Mouse (Mus musculus) megakaryocyte, embryonic 14.5 days (primary cell): ENCODE results near the gene Grik5. TPM values are rescaled to one million over a fixed set of nuclear protein-coding genes. Genes with fewer than 3 reads are reported as not detected.

Experiments
- H3K27me3 ChIP-seq: replicated peaks from 2 replicates; pipeline ENCODE3; 2012; ENCODE audit warnings: inconsistent platforms
- H3K36me3 ChIP-seq: replicated peaks from 2 replicates; pipeline ENCODE3; 2012; ENCODE audit warnings: low read length, inconsistent platforms, mixed read lengths
- H3K4me1 ChIP-seq: 2 replicates; pipeline ENCODE4 v1.6.1; 2012; ENCODE audit warnings: inconsistent platforms
- H3K4me3 ChIP-seq: replicated peaks from 2 replicates; pipeline ENCODE3; 2012; ENCODE audit warnings: moderate library complexity, mild to moderate bottlenecking, inconsistent platforms
- H3K9me3 ChIP-seq: 2 replicates; pipeline ENCODE4 v1.6.1; 2012; ENCODE audit warnings: inconsistent platforms
- FLI1 ChIP-seq: IDR thresholded peaks from 2 replicates; pipeline ENCODE4 v1.6.1; 2012; ENCODE audit warnings: low read length, inconsistent platforms, mixed read lengths
- GATA1 ChIP-seq: IDR thresholded peaks from 3 replicates; pipeline ENCODE4 v1.6.1; 2012; ENCODE audit warnings: mixed read lengths, low read length, inconsistent platforms, borderline replicate concordance
- polyA plus RNA-seq: library from polyadenylated mRNA; stranded (reverse); fragments of >175 nt; gene quantifications from 2 replicates; pipeline ENCODE4 v1.2.3, GENCODE M21; 2012; ENCODE audit warnings: low replicate concordance; ENCODE audit not compliant: insufficient read depth

Grik5 gene
- polyA plus RNA-seq, 1 experiment, result 6.5 TPM

- H3K4me1 ChIP-seq, result peaks cover 32% of the 10 kb centered on the region
- peaks cover 68% of the 10 kb centered on the region for H3K36me3 ChIP-seq
- TF ChIP-seq FLI1 (no peak), GATA1 (no peak)
- H3K27me3 ChIP-seq, result no peaks in the 10 kb centered on the region
- no peaks in the 10 kb centered on the region for H3K9me3 ChIP-seq
- no peak overlapping the region for H3K4me3 ChIP-seq
These were observed 33.4 kb upstream of the Grik5 start for GRCm38 (mm10) chr7:25105411-25106160.

- no peaks in the 10 kb centered on the region for H3K27me3 ChIP-seq
- no peak for TF ChIP-seq GATA1
- no peak for TF ChIP-seq FLI1
- peaks cover 81% of the 10 kb centered on the region for H3K36me3 ChIP-seq
- H3K9me3 ChIP-seq, result no peaks in the 10 kb centered on the region
- no peak overlapping the region for H3K4me3 ChIP-seq
- peaks cover 2% of the 10 kb centered on the region; the same call in 1 of the 2 replicates for H3K4me1 ChIP-seq
These were observed 27.4 kb upstream of the Grik5 start for GRCm38 (mm10) chr7:25099581-25099980.

- H3K4me3 ChIP-seq, result no peak overlapping the region
- H3K4me1 ChIP-seq, result peaks cover 3% of the 10 kb centered on the region; the same call in 1 of the 2 replicates
- TF ChIP-seq FLI1, result no peak
- no peaks in the 10 kb centered on the region for H3K27me3 ChIP-seq
- no peaks in the 10 kb centered on the region for H3K9me3 ChIP-seq
- H3K36me3 ChIP-seq, result peaks cover 85% of the 10 kb centered on the region
These were observed 26.0 kb upstream of the Grik5 start for GRCm38 (mm10) chr7:25098169-25098568.

GRCm38 (mm10) chr7:25089875-25090274 is 17.7 kb upstream of the Grik5 start:
- Histone ChIP-seq H3K36me3 (peaks cover 57% of the 10 kb centered on the region), H3K27me3 (no peaks in the 10 kb centered on the region), H3K9me3 (no peaks in the 10 kb centered on the region), H3K4me3 (no peak overlapping the region), H3K4me1 (peaks cover 42% of the 10 kb centered on the region)
- TF ChIP-seq FLI1 (no peak), GATA1 (no peak)

GRCm38 (mm10) chr7:25088968-25089367 is 16.8 kb upstream of the Grik5 start:
- TF ChIP-seq FLI1 (no peak), GATA1 (no peak)
- H3K36me3 ChIP-seq, result peaks cover 57% of the 10 kb centered on the region
- H3K27me3 ChIP-seq, result no peaks in the 10 kb centered on the region
- no peak overlapping the region for H3K4me3 ChIP-seq
- peaks cover 44% of the 10 kb centered on the region for H3K4me1 ChIP-seq
- no peaks in the 10 kb centered on the region for H3K9me3 ChIP-seq

- no peak overlapping the region for H3K4me3 ChIP-seq
- TF ChIP-seq GATA1 (no peak), FLI1 (no peak)
- peaks cover 57% of the 10 kb centered on the region for H3K36me3 ChIP-seq
- H3K27me3 ChIP-seq, result no peaks in the 10 kb centered on the region
- no peaks in the 10 kb centered on the region for H3K9me3 ChIP-seq
- H3K4me1 ChIP-seq, result peaks cover 44% of the 10 kb centered on the region
These were observed 16.4 kb upstream of the Grik5 start for GRCm38 (mm10) chr7:25088531-25088930.

- Histone ChIP-seq H3K9me3 (no peaks in the 10 kb centered on the region), H3K4me1 (peaks cover 50% of the 10 kb centered on the region), H3K36me3 (peaks cover 57% of the 10 kb centered on the region), H3K4me3 (no peak overlapping the region), H3K27me3 (no peaks in the 10 kb centered on the region)
- TF ChIP-seq FLI1 (no peak), GATA1 (no peak)
These were observed 15.8 kb upstream of the Grik5 start for GRCm38 (mm10) chr7:25087972-25088371.

- no peaks in the 10 kb centered on the region for H3K9me3 ChIP-seq
- H3K4me3 ChIP-seq, result no peak overlapping the region
- peaks cover 57% of the 10 kb centered on the region for H3K36me3 ChIP-seq
- TF ChIP-seq FLI1 (no peak), GATA1 (no peak)
- H3K4me1 ChIP-seq, result peaks cover 55% of the 10 kb centered on the region
- H3K27me3 ChIP-seq, result no peaks in the 10 kb centered on the region
These were observed 15.2 kb upstream of the Grik5 start for GRCm38 (mm10) chr7:25087256-25087912.

- Histone ChIP-seq H3K9me3 (no peaks in the 10 kb centered on the region), H3K4me3 (no peak overlapping the region), H3K4me1 (peaks cover 62% of the 10 kb centered on the region), H3K36me3 (peaks cover 58% of the 10 kb centered on the region), H3K27me3 (no peaks in the 10 kb centered on the region)
- TF ChIP-seq GATA1 (no peak), FLI1 (no peak)
These were observed 14.5 kb upstream of the Grik5 start for GRCm38 (mm10) chr7:25086656-25087055.

GRCm38 (mm10) chr7:25084621-25085020 is 12.5 kb upstream of the Grik5 start:
- H3K36me3 ChIP-seq, result peaks cover 68% of the 10 kb centered on the region
- TF ChIP-seq GATA1, result no peak
- no peak for TF ChIP-seq FLI1

More at GRCm38 (mm10) chr7:25084621-25085020, 12.5 kb upstream of the Grik5 start:
- Histone ChIP-seq H3K9me3 (no peaks in the 10 kb centered on the region), H3K4me1 (peaks cover 77% of the 10 kb centered on the region), H3K4me3 (no peak overlapping the region), H3K27me3 (no peaks in the 10 kb centered on the region)
